Mouse (Mus musculus): ENCODE measurements around the gene Ptpn4. TPM values are rescaled to one million over a fixed set of nuclear protein-coding genes. Genes with fewer than 3 reads are reported as not detected.

The Ptpn4 gene
- polyA plus RNA-seq (2012; rRNA removed) = 21.0 and 23.2 TPM in 2 replicates

DNA sequence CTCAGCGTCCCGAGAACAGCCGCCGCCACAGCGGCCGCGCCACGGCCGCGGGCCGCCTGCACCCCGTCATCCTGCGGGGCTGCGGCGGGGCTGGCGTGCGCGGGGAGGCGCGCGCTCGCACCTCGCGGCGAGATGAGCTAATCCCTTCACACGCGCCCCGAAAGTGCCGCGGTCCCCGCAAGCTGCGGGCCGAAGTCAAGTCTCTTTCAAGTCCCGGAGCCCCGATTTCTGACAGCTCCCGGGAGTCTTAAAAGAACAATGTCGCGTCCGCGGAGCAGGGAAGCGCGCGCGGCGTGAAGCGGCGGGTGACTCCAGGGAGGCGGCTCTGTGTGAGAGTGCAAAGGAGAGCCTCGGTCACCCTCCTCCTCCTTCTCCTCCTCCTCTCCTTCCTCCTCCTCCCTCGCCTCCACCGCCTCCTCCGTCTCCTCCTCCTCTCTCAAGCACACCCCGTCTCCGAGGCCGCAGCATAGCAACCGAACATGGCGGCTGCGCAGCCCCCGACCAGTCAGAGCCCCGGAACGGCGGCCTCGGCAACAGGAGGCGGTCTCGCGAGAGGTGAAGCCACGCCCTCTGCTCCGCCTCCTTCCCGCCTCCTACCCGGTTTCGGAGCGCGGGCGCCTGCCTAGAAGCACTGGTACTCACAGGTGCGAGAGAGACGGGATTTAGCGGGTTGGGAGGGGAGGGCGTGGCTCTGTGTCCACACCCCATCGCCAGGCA lies at the start of gene Ptpn4:
Gene Ptpn4, minus strand, starts transcription at position 579 of the 717 bp plus-strand sequence.
- peak; percentile 97 to 98 for DNase-seq (ENCODE audit: extremely low spot score in 1 of 2, low spot score in 1 of 2)

DNA sequence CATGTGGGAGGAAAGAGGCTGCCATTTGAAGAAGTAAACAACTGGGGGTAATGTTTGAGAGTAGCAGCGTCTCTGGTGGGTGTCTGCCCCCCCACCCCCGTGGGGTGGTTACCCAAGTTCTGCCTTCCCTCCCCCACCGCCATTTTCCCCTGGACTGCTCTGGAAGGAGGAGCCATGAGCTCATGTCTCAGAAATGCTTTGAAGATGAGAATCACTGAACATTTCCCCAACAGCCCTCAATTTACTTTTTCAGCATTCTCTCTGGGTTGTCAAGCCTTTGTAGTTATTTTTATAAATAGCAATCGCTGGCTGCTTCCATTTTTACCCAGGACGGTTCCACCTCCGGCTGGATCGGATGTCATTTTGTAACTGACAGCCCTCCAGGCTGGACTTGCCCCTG lies 48.9 kb upstream of the Ptpn4 start:
- no peak for DNase-seq (ENCODE audit: extremely low spot score in 1 of 2, low spot score in 1 of 2)

DNA sequence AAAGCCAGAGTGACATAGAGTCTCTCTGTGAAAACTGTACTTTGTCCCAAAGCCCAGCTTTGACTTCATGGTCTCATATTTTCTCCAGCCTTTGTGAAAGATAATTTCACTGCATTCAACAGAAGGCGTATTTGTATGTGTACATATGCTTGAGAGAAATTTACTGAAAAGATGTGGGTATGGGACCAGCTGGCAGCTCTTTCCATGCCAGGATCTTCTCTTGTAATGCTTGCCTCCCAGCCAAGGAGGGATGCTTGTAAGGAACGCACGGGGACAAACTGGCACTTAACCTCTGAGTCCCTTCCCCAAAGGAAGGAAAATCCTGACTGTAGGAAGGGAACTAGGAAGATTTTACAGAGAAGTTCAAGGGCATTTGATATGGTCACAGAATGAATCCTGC lies 46.9 kb upstream of the Ptpn4 start:
- peak in 1 of 2 experiments; percentile 70 for DNase-seq (ENCODE audit: extremely low spot score in 1 of 2, low spot score in 1 of 2)

DNA sequence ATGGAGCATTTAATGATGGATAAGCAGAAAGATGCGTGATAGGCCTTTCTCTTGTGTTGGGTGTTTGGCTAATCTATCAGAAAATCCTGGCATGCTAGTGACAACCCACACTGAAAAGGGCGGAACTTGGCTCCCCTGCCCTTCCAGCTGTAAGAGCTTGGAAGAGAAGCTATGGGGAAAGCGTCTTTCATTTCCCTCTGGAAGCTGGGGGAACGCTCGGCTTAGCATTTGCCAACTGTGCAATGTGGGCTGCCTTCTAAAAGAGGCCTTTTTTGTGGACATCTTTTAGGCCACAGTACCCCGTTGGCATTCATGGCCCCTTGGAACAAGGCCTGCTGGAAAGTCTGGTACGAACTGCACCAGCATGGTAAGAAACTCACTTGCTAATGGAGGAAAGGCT lies 41.5 kb upstream of the Ptpn4 start:
- DNase-seq (ENCODE audit: extremely low spot score in 1 of 2, low spot score in 1 of 2) = peak in 1 of 2 experiments; percentile 78

DNA sequence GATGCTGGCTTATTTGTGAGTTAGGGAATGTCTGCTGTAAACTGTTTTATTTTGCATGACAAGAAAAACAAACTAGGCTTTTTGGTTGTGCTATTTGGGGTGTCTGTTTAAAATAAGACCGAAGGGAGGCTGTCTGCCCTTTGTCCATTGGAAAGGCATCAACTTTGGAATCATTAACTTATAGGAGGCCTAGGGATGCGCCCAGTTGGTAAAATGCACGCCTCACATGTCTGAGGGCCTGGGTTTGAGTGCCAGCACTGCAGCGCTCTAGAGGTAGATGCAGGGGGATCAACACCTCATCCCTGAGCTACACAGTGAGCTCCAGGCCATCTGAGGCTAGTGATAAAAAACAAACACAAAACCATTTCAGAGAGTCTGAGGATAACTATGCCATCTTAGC lies 40.1 kb upstream of the Ptpn4 start:
- DNase-seq (ENCODE audit: extremely low spot score in 1 of 2, low spot score in 1 of 2) = no peak

DNA sequence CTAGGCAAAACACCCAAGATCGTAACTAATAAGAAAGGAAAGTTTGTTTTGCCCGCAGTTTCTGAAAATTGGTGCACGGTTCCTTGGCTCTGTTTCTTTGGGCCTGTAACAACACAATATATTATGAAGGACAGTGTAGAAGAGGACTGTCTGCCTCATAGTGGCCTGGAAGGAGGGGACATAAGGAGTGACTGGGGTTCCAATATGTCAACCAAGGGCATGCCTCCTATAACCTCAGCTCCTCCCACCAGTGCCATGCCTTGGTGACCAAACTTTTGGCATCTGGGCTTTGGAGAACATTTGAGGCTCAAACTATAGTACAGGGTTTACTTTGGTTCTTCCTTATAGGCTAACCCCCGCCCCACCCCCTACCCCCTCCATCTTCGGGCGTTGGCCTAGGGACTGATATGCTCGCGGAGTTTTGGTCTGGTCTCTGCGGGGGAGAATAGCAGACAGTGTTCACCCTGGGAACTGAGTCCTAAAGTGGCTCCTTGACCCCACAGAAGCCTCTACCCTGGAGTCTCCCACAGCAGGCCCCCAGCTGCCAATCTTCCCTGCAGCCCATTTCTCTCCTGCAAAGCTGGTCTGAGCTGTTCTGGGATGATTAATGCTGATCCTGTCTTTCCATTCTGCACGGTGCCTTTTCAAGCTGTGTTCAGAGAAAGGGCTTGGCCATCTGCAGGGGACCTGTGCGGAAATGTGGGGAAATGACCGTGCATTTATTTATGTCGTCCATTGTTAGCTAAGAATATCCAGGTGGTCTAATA lies 31.2 kb upstream of the Ptpn4 start:
- no peak for DNase-seq (ENCODE audit: extremely low spot score in 1 of 2, low spot score in 1 of 2)

DNA sequence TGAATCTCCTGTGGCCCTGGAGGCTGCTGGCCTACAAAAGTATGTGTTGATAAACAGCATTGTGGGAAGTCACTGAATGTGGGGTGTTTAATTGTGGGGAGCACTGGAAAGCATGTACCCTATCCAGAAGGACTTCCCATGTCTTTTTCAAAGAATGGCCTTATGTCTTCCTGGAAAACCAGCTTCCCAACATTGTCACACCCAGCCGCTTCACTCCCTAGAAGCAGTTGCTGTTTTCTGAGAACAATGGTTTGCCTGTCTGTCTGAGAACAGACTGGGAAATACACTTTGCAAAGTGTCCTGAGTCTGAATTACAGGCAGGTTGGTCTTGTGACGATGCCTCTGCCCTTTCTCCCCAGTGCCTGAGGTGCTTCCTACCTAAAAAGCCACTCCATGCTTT lies 29.9 kb upstream of the Ptpn4 start:
- no peak for DNase-seq (ENCODE audit: extremely low spot score in 1 of 2, low spot score in 1 of 2)

DNA sequence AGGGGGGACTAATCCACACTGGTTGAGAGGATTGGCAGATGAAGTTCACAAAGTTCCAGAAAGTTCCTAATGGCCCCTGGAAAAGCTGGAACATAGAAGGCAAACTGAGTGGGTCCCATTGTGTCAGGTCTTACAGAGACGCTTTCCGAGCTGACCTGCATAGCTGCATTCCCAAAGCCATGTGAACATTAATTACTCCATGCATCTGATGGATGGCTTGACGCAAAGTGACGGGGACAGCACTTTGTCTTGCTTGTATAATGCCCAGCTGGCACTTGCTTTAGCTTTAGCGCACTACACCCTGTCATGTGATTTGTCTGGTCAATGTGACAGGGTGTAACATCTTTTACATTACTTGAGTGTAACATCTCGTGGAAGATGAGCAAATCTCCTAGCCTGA lies 27.9 kb upstream of the Ptpn4 start:
- DNase-seq (ENCODE audit: extremely low spot score in 1 of 2, low spot score in 1 of 2) = no peak

DNA sequence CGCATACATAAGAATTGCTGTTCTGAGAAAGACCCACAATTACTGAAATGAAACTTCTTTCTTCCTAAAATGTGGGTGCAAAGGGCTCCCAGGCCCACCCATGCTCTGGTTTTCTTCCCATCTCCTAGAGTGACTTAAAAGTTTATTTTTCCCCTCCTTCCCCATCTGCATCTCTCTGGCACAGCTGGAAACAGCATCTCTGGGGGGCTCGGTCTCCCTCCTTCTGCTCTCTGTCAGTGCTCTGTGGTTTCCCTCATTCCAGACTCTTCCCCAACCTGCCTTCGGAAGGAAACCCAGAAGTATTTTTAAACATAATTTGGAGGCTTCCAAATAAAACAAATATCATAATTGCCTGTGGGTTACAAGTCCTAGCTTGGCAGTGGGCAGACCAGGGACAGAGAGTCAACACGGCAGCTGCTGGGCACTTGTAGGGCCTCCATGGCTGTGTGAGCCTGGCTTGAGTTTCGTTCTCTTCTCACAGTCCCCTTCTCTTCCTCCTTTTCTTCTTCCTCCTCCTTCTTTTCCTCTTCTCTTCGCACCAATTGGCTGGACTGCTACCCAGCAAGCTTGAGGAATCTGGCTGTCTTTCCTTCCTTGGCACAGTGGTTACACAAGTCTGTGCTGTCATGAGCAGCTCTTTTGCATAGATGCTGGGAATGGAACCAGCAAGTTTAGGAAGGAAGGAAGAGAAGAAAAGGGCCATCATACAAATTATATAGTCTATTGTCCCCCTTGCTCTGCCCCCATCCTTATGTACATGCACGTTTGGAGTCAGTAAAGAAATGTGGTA lies 26.3 kb upstream of the Ptpn4 start:
- DNase-seq (ENCODE audit: extremely low spot score in 1 of 2, low spot score in 1 of 2) = no peak

DNA sequence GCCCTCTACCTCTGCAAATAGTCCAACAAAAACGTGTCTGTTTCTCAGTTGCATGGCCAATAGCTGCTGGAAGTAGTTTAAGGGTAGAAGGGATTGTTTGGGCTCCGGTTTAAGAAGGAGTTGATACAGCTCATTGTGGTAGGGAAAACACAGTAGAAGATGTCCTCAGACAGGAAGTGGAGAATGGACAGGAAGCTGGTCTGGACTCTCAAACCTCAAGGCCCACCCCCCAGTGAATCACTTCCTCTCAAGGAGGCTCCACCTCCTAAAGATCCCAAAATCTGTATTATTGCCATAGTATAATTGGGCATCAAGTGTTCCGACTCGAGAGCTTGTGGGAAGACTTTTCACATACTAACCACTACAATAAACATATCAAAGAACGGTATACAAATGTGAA lies 22.2 kb upstream of the Ptpn4 start:
- no peak for DNase-seq (ENCODE audit: extremely low spot score in 1 of 2, low spot score in 1 of 2)

DNA sequence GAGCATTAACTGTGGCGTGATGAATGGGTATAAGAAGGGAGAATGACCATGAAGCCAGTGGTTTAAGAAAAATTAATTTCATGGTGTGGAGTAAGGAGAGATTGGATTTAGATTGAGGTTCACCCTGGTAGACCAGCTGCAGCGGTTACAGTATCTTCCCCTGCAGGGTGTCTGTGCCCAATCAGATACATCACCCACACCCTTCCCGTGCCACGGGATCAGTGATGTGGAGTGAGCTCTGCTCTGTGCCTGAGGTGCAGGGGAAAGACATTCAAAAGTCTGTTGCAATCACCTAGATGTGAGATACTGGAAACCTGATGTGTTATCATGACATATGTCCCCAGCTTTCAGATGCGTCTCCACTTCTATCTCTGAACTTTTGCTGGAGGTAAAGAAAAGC lies 15.6 kb upstream of the Ptpn4 start:
- DNase-seq (ENCODE audit: extremely low spot score in 1 of 2, low spot score in 1 of 2) = no peak

DNA sequence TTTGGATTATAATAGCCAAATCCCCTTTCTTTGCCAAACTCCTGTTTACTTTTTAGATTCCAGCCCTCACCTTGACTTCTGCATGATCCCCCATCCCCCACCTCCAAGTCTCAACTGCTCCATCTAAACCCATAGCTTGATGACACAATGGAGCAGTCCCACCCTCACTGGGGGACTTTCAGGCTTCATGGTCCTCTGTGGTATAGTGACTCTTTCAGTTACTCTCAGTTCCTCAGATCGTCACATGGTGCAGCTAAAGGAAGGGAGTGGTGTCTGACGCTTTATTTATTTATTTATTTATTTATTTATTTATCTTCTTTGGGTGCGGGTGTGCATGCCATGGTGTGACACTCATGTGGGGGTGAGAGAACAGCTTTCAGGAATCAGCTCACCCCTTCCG lies 14.9 kb upstream of the Ptpn4 start:
- DNase-seq (ENCODE audit: extremely low spot score in 1 of 2, low spot score in 1 of 2) = no peak

DNA sequence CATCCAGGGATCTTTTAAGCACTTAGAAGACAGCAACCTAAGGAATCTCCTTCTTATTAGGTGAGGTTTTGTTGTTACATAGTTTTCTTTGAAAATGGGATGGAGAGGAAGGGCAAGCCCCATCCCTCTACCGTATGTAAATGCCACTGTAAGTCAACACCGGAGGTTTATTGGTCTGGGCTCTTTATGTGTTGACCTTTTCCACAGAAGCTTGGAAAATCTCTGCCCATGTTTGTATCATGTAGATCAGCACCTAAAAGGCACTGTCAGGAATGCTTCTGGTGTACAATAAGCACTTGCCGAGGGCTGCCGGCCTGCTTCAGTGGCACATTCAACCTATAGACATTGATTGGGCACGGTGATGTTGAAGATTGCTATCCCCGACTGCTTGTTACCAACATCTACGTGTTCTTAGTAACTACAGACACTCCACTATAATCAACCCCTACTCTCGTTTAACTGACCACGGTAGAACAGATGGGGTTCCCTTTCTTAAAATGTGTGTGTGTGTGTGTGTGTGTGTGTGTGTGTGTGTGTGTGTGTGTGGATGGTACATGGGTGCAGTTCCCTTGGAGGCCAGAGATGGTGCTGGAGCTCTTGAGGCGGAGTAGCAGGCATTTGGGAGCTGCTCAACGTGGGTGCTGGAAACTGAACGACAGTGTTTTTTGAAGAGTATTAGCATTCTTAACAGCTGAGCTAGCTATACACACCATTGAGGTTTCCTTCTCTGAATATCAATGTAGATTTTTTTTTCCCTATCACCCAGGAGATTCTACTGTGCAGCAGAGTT lies 11.9 kb upstream of the Ptpn4 start:
- DNase-seq (ENCODE audit: extremely low spot score in 1 of 2, low spot score in 1 of 2) = no peak

DNA sequence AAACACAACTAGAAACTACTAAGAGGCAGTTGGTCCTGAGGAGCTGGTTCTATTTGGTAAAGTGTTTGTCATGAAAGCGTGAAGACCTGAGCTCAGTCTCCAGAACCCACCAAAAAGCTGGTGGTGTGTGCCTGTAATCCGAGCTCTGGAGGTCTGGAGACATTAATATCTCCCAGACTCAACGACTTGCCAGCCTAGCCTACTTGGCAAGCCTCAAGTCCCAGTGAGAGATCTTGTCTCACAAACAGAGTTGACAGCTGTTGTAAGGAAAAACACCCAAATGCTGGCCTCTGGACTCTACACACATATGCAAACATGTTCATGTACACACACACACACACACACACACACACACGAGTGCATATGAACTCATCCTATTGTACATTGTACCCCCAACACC lies 7.9 kb upstream of the Ptpn4 start:
- no peak for DNase-seq (ENCODE audit: extremely low spot score in 1 of 2, low spot score in 1 of 2)

DNA sequence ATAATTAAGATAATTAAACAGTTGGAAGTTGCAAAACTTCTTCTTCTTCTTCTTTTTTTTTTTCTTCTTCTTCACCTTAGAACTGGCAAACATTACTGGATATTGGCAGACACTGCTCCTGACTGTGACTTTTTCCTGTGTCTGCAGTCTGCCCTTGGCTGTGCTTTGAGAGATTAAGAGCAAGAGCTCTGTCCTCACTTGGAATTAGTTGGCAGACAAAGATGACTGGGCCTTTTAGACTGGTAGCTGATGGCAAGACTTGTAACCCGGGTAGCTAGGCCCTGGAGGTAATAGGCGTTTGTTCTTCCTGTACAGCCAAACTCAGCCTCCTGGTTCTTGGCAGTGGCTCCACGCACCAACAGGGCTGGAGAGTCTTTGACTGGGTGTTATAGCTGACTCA lies 5.7 kb upstream of the Ptpn4 start:
- DNase-seq (ENCODE audit: extremely low spot score in 1 of 2, low spot score in 1 of 2) = no peak

DNA sequence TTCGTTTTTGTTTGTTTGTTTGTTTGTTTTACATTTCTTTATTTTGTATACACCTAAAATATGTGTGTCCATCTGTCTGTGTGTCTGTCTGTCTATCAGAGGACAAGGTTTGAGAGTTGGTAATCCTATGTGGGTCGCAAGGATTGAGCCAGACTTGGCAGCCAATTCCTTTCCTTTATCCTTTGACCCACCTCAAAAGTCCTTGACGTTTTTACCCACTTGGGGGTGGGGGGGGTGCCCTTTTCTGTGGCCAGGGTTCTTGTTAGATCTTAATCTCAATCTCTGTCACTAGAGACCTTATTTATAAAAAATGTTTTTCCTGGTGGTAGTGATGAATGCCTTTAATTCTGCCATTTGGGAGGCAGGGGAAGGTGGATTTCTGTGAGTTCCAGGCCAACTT lies 828 bp upstream of the Ptpn4 start:
- no peak for DNase-seq (ENCODE audit: extremely low spot score in 1 of 2, low spot score in 1 of 2)

DNA sequence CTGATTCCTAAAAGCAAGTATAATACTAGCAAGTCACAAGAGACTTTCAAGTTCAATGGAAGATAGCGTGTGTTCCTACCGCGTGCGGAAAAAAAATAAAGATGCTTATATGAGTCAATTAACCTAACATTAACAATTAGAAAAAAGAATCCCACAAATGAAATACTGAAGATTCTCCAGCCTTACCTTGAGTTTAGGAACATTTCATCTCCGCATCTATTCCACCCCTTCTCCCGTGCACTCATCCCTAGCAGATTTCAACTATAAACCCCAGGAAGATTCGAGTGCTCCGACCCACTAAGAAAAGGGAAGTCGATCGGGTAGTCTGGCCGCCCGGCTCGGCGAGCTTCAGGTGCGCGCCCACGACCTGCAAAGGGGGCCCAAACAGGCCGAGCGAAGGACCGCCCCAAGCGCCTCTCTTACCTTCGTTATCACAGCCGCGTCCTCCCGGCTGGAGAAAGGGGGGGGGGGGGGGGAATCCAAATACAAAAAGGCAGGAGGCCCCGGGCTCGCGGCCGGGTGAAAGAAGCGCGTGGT lies 866 bp downstream of the Ptpn4 start:
- DNase-seq (ENCODE audit: extremely low spot score in 1 of 2, low spot score in 1 of 2) = peak in 1 of 2 experiments; percentile 20

DNA sequence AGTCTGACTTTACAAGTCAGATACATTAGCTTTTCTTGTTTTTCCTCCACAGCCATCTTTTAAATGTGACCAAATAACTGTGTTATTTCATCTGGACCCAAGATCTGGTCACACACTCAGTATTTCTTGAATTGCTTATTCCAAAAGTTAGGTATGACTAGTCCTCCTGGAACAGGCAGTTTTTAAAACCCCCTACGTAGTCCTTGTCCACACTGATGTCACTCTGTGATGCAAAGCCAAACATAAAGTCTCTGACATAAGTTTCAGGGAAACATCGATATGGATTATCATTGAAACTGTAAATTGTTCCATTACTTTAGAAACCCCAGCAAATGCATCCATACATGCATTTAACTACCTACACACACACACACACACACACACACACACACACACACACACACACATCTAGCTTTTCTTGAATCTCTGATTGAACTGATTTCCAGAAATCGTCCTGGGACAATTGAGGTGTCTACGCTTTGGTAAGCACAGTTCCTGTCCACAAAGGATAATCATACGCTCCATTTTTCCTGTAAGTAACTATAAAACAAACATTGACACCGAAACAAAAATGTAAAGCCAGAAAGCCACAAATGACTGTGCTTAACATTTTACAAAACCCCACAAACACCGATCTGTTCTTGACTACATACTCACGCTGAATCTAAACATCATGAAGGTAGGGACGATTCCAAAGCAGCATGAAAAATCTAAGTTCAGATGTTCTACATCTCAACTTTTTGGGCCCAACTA lies 1.5 kb downstream of the Ptpn4 start:
- DNase-seq (ENCODE audit: extremely low spot score in 1 of 2, low spot score in 1 of 2) = no peak

DNA sequence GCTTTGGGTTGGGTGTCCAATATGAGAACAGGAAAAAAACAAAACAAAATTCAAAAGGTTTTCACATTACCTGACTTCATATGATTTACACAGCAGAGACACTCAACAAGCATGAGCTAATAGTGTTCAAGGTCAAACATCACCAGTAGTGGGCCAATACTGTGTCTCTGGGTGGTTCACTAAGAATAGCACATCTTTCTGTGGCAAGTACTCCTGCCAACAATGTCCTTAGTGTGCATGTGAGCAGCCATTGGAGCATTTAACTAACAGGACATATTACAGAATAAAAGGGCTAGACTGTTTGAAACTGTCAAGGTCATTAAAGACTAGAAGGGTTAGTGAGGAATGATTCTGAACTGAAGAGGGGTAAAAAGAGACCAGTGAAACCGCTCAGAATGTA lies 9.3 kb downstream of the Ptpn4 start:
- no peak for DNase-seq (ENCODE audit: extremely low spot score in 1 of 2, low spot score in 1 of 2)

DNA sequence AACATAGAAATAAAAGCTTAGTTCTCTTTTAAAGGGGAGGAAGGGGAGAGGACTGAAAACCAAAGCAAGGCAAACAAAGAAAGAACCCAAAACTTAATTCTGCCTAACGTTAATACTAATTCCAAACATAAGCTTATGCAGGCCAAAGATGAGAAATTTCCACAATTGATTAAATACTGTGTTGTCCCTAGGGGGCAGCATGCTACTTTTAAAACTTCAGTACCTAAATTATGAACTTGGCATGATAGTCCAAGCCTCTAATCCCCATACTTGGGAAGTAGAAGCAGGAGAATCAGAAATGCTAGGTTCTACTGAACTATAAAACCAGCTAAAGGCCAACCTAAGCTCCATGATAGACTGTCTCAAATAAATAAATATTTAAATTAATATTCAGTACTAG lies 18.7 kb downstream of the Ptpn4 start:
- DNase-seq (ENCODE audit: extremely low spot score in 1 of 2, low spot score in 1 of 2) = peak in 1 of 2 experiments; percentile 75

All from frontal cortex, adult 2 months (tissue).